Mouse (Mus musculus): ENCODE data around the gene Nxnl2. TPM values are rescaled to one million over a fixed set of nuclear protein-coding genes. Genes with fewer than 3 reads are reported as not detected.
A peak's percentile ranks its signal among the peaks of the same experiment; 100 is the strongest.

Gene Nxnl2
- total RNA-seq (2021) (under 1 TPM; 0.29 to 0.55 TPM), polyA plus RNA-seq (2012; rRNA removed) (0.29 and 0.55 TPM in 2 replicates)
- long read RNA-seq: 0 reads

DNA sequence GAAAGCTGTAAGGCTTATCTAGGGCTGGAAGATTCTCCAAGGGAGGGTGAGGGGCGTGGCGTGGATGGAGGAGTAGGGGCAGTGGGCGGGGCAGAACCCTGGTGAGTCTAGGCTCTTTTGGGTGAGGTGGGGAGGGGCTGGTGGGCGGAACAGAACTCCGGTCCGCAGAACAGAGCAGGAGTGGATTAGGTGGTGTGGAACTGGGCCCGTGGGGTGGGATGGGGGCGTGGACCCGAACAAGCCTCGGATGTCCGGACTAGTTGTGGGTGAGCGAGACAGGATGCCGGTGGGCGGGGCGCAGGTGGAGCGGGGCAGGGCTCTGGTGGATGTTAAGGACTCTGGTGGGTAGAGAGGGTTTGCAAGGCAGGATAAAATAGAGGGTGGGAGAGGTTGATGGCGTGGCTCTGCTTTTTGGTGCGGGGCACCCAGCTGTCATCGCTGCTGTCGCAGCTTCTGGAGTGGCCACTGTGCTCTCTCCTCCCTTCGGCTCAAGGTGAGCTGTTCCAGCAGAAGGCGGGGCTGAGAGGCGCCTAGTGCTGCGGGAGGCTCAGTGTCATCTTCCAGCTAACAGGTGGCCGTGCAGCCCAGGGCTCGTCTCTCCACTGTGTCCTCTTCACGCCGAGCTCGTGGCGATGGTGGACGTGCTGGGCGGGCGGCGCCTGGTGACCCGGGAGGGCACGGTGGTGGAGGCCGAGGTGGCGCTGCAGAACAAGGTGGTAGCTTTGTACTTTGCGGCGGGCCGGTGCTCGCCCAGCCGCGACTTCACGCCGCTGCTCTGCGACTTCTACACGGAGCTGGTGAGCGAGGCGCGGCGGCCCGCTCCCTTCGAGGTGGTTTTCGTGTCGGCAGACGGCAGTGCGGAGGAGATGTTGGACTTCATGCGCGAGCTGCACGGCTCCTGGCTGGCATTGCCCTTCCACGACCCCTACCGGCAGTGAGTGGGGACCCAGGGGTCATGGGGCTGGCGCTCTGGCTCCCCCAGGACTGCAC is at the start of gene Nxnl2:
Nxnl2 (plus strand) TSS at position 332 of the 990 bp plus-strand sequence.
- Histone ChIP-seq H3K27me3 (ENCODE audit: control insufficient read depth, insufficient read depth, low read length) (no peaks in the 10 kb centered on the region; the same call in 1 of the 2 replicates), H3K4me1 (ENCODE audit: control insufficient read depth, insufficient read depth, low read length) (no peaks in the 10 kb centered on the region), H3K27ac (peak within 1 kb of the TSS; percentile 30; the same call in 1 of the 2 replicates), H3K79me2 (replicated peaks; ENCODE audit: control insufficient read depth, insufficient read depth, low read length) (no peaks in the 10 kb centered on the region), H3K36me3 (ENCODE audit: control insufficient read depth, insufficient read depth, low read length) (no peaks in the 10 kb centered on the region), H3K4me3 (peak within 1 kb of the TSS; percentile 53), H3K9ac (ENCODE audit: low read depth, low read length) (peak within 1 kb of the TSS; percentile 53)
- TF ChIP-seq CTCF (IDR thresholded peaks at IDR 0.05) (peak; percentile 65), EP300 (IDR thresholded peaks at IDR 0.05; ENCODE audit: insufficient read depth, low read depth, low read length) (no peak)
- DNase-seq: peak; percentile 62 to 66
- intact Hi-C loops (cut with DNase I): loop anchor here (1.0 to 5.0 kb wide), 2 partner anchors 71 to 224 kb away; partner anchors contain the start of gene Spin1
- WGBS: 1% methylated on average over 64 of the region's 64 CpGs

DNA sequence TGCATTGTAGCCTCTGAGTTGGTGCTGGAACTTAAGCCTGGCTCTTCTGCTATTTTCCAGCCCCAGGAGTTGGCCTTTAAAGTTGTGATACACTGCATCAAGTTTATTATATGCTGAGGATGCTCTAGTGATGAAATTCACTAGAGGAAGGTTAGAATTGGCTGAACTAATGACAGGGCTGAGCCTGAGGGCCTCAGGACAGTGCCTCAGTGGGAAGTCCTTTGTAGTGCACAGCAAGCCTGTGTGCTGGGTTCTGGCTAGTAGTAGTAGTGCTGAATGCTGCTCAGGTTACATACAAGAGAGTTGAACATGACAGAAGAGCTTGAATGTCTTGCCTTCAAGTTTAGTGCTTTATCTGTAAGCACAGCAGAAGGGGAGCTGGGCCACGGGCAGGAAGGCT is 48.9 kb upstream of the Nxnl2 start:
- peaks cover 23% of the 10 kb centered on the region for H3K36me3 ChIP-seq (ENCODE audit: control insufficient read depth, insufficient read depth, low read length)
- H3K79me2 ChIP-seq (replicated peaks; ENCODE audit: control insufficient read depth, insufficient read depth, low read length): peaks cover 8% of the 10 kb centered on the region
- H3K9ac ChIP-seq (ENCODE audit: low read depth, low read length): no peak overlapping the region
- no peak overlapping the region for H3K4me3 ChIP-seq
- peaks cover 27% of the 10 kb centered on the region for H3K4me1 ChIP-seq (ENCODE audit: control insufficient read depth, insufficient read depth, low read length)
- intact Hi-C loops (cut with DNase I): loop anchor here (2.0 kb wide), 1 partner anchor 19 kb away; no protein-coding TSS in a partner anchor
- DNase-seq: no peak
- TF ChIP-seq POLR2A (IDR thresholded peaks at IDR 0.05; ENCODE audit: insufficient read depth, low read depth, low read length) (no peak), CTCF (IDR thresholded peaks at IDR 0.05) (no peak), EP300 (IDR thresholded peaks at IDR 0.05; ENCODE audit: insufficient read depth, low read depth, low read length) (no peak)
- no peaks in the 10 kb centered on the region for H3K27me3 ChIP-seq (ENCODE audit: control insufficient read depth, insufficient read depth, low read length)
- no peak overlapping the region for H3K27ac ChIP-seq
- WGBS: 31% methylated on average over 1 of the region's 1 CpGs

DNA sequence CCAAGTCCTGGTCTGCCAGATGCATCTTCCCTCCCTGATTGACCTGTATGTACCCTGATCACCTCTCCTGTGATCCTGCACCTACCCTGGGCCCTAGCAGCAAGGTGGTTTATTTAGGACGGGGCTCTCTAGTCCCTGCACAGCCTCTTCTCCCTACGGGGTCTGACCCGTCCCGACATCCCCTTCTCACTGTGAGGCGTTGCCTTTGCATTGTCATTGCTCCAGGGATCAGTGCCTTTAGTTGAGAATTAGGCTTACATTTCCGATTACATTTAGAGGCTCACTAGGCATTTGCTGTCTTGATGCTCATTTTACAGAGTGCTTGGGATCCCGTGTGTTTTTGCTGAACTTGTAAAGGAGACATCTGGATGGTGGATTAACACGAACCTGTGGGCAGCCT is 48.1 kb upstream of the Nxnl2 start:
- H3K36me3 ChIP-seq (ENCODE audit: control insufficient read depth, insufficient read depth, low read length): peaks cover 25% of the 10 kb centered on the region
- H3K27me3 ChIP-seq (ENCODE audit: control insufficient read depth, insufficient read depth, low read length): no peaks in the 10 kb centered on the region
- no peak overlapping the region for H3K9ac ChIP-seq (ENCODE audit: low read depth, low read length)
- no peak overlapping the region for H3K27ac ChIP-seq
- H3K79me2 ChIP-seq (replicated peaks; ENCODE audit: control insufficient read depth, insufficient read depth, low read length): peaks cover 8% of the 10 kb centered on the region
- no peak overlapping the region for H3K4me3 ChIP-seq
- peaks cover 27% of the 10 kb centered on the region for H3K4me1 ChIP-seq (ENCODE audit: control insufficient read depth, insufficient read depth, low read length)
- intact Hi-C loops (cut with DNase I): no loop called here
- 82% methylated on average over 8 of the region's 8 CpGs for WGBS
- no peak for DNase-seq
- TF ChIP-seq EP300 (IDR thresholded peaks at IDR 0.05; ENCODE audit: insufficient read depth, low read depth, low read length): no peak
- TF ChIP-seq CTCF (IDR thresholded peaks at IDR 0.05): no peak
- TF ChIP-seq POLR2A (IDR thresholded peaks at IDR 0.05; ENCODE audit: insufficient read depth, low read depth, low read length): no peak

DNA sequence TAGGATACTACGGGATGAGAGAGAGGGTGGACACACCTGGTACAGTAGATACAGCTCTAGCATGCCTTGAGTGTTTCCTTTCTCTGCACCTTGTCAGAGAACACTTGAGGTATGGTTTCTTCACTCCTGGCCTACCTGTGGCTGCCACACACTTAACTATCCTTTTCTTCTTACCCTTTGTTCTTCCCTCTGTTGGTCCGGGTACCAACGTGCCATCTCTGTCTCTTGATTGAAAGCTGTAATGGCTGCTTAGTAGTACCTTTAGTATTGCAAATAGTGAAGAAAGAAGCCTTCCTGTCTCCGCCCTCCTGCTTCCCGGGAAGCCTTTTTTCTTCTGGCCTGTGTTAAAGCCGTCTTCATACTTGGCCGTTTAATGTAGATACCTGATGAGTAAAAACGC is 45.5 kb upstream of the Nxnl2 start:
- H3K36me3 ChIP-seq (ENCODE audit: control insufficient read depth, insufficient read depth, low read length): peaks cover 22% of the 10 kb centered on the region
- H3K79me2 ChIP-seq (replicated peaks; ENCODE audit: control insufficient read depth, insufficient read depth, low read length): peaks cover 10% of the 10 kb centered on the region
- H3K4me1 ChIP-seq (ENCODE audit: control insufficient read depth, insufficient read depth, low read length): peaks cover 16% of the 10 kb centered on the region
- intact Hi-C loops (cut with DNase I): no loop called here
- H3K4me3 ChIP-seq: no peak overlapping the region
- H3K27ac ChIP-seq: no peak overlapping the region
- H3K27me3 ChIP-seq (ENCODE audit: control insufficient read depth, insufficient read depth, low read length): no peaks in the 10 kb centered on the region
- TF ChIP-seq EP300 (IDR thresholded peaks at IDR 0.05; ENCODE audit: insufficient read depth, low read depth, low read length): no peak
- no peak for TF ChIP-seq CTCF (IDR thresholded peaks at IDR 0.05)
- TF ChIP-seq POLR2A (IDR thresholded peaks at IDR 0.05; ENCODE audit: insufficient read depth, low read depth, low read length): no peak
- no peak overlapping the region for H3K9ac ChIP-seq (ENCODE audit: low read depth, low read length)
- no peak for DNase-seq
- WGBS: 49% methylated on average over 8 of the region's 8 CpGs

DNA sequence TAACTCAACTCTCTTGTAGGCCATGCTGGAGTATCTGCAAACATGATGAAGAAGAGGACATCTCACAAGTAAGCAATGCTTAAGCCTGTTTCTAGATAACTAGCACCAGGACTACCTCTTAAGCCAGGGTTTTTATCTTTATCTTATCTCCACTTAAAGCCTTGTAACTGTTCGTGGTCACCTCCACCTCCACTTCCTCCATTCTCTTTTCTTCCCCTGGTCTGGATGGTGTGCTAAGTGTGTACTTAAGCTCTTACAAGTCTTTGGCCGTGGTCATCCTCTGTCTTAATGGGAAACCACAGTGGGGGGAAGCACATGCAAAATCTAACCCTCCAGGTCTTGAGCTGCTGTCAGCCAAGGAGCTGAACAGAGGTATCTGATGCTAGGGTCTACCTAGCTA is 42.9 kb upstream of the Nxnl2 start:
- Histone ChIP-seq H3K79me2 (replicated peaks; ENCODE audit: control insufficient read depth, insufficient read depth, low read length) (peaks cover 10% of the 10 kb centered on the region), H3K4me1 (ENCODE audit: control insufficient read depth, insufficient read depth, low read length) (peaks cover 7% of the 10 kb centered on the region), H3K4me3 (no peak overlapping the region), H3K27ac (no peak overlapping the region), H3K9ac (ENCODE audit: low read depth, low read length) (no peak overlapping the region), H3K36me3 (ENCODE audit: control insufficient read depth, insufficient read depth, low read length) (peaks cover 12% of the 10 kb centered on the region), H3K27me3 (ENCODE audit: control insufficient read depth, insufficient read depth, low read length) (no peaks in the 10 kb centered on the region)
- no peak for DNase-seq
- no peak for TF ChIP-seq CTCF (IDR thresholded peaks at IDR 0.05)
- TF ChIP-seq POLR2A (IDR thresholded peaks at IDR 0.05; ENCODE audit: insufficient read depth, low read depth, low read length): no peak
- TF ChIP-seq EP300 (IDR thresholded peaks at IDR 0.05; ENCODE audit: insufficient read depth, low read depth, low read length): no peak
- WGBS: 66% methylated on average over 2 of the region's 2 CpGs
- intact Hi-C loops (cut with DNase I): no loop called here

DNA sequence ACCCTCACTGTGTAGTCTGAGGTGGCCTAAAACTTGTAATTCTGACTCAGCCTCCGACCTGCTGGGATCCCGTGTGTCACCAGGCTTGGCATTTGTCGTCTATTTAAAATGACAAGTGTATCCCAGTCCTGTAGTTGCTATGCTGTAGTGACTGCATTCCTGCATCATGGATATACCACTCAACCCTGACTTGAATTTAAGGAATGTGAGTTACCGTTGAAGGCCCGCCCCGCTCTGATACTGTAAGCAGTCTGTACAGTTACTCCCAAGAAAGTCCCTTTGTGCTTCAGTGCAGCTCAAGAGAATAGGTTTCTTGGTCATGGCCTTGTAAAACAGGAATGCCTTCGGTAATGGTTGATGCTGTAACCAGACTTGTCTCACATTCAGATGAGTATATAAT is 42.4 kb upstream of the Nxnl2 start:
- Histone ChIP-seq H3K27ac (no peak overlapping the region), H3K4me1 (ENCODE audit: control insufficient read depth, insufficient read depth, low read length) (peaks cover 7% of the 10 kb centered on the region), H3K9ac (ENCODE audit: low read depth, low read length) (no peak overlapping the region), H3K79me2 (replicated peaks; ENCODE audit: control insufficient read depth, insufficient read depth, low read length) (peaks cover 8% of the 10 kb centered on the region), H3K4me3 (no peak overlapping the region), H3K27me3 (ENCODE audit: control insufficient read depth, insufficient read depth, low read length) (no peaks in the 10 kb centered on the region), H3K36me3 (ENCODE audit: control insufficient read depth, insufficient read depth, low read length) (peaks cover 12% of the 10 kb centered on the region)
- intact Hi-C loops (cut with DNase I): no loop called here
- TF ChIP-seq EP300 (IDR thresholded peaks at IDR 0.05; ENCODE audit: insufficient read depth, low read depth, low read length): no peak
- WGBS: 83% methylated on average over 7 of the region's 7 CpGs
- no peak for DNase-seq
